Mouse (Mus musculus) forebrain, embryonic 12.5 days (tissue): Measurements from ENCODE around the gene Cisd3. TPM values are rescaled to one million over a fixed set of nuclear protein-coding genes. Genes with fewer than 3 reads are reported as not detected.
A peak's percentile ranks its signal among the peaks of the same experiment; 100 is the strongest.

Experiments used
- ATAC-seq: fragments of 200-750 bp; cut with Nextera tagmentation; 2 replicates; pipeline ENCODE4 v1.8.0; 2017; ENCODE audit warnings: moderate TSS enrichment; ENCODE audit not compliant: low FRiP score
- H3K27ac ChIP-seq: fragments of 300-500 bp; sonication (generic); 2 replicates; pipeline ENCODE4 v1.5.1; 2016; ENCODE audit warnings: mild to moderate bottlenecking
- H3K27me3 ChIP-seq: fragments of 300-500 bp; sonication (generic); 2 replicates; pipeline ENCODE4 v1.6.1; 2016; ENCODE audit warnings: mild to moderate bottlenecking
- H3K36me3 ChIP-seq: fragments of 300-500 bp; sonication (generic); replicated peaks from 2 replicates; pipeline ENCODE4 v1.6.1; 2016; ENCODE audit warnings: mild to moderate bottlenecking
- H3K4me1 ChIP-seq: fragments of 300-500 bp; sonication (generic); 2 replicates; pipeline ENCODE4 v1.6.1; 2016
- H3K4me2 ChIP-seq: fragments of 300-500 bp; sonication (generic); 2 replicates; pipeline ENCODE4 v1.6.1; 2016; ENCODE audit warnings: mild to moderate bottlenecking, moderate library complexity
- H3K4me3 ChIP-seq: fragments of 300-500 bp; sonication (generic); replicated peaks from 2 replicates; pipeline ENCODE4 v1.5.1; 2016; ENCODE audit warnings: mild to moderate bottlenecking
- H3K9ac ChIP-seq: fragments of 300-500 bp; sonication (generic); 2 replicates; pipeline ENCODE4 v1.6.1; 2016; ENCODE audit warnings: mild to moderate bottlenecking
- H3K9me3 ChIP-seq: fragments of 300-500 bp; sonication (generic); 2 replicates; pipeline ENCODE4 v1.6.1; 2016
- WGBS: fragments of 180-500 bp; shearing (Covaris S2); methylation state at CpG from one replicate; pipeline ENCODE4 v1.1.7; 2016; 5-methylcytosine and 5-hydroxymethylcytosine counted together
- polyA plus RNA-seq: library from polyadenylated mRNA; unstranded; fragments of >200 nt; fragmentation: Nextera tagmentation; extraction: Ambion mirVana; gene quantifications from 2 replicates; pipeline ENCODE4 v1.2.1, GENCODE M21; 2016

Cisd3 gene
- polyA plus RNA-seq, 1 experiment from 2014 or later = 14.9 TPM

- no peaks in the 10 kb centered on the region for H3K9me3 ChIP-seq
- peaks cover 23% of the 10 kb centered on the region for H3K27me3 ChIP-seq
- H3K4me1 ChIP-seq = peaks cover 59% of the 10 kb centered on the region
- H3K9ac ChIP-seq = peak overlapping the region; percentile 94; the same call in 1 of the 2 replicates
- ATAC-seq = no peak
- H3K36me3 ChIP-seq = peaks cover 42% of the 10 kb centered on the region
- peak overlapping the region; percentile 95 for H3K4me3 ChIP-seq
- peak overlapping the region; percentile 90; the same call in 1 of the 2 replicates for H3K27ac ChIP-seq
- H3K4me2 ChIP-seq = peak overlapping the region; percentile 89
- 28% methylated on average over 6 of the region's 6 CpGs for WGBS
Measured at GRCm38 (mm10) chr11:97664771-97665240, 20.8 kb upstream of the Cisd3 start.

- Histone ChIP-seq H3K9ac (no peak overlapping the region), H3K4me1 (peaks cover 63% of the 10 kb centered on the region), H3K4me2 (0 out of 2 replicates have a peak overlapping the region, but pooled peaks have one; percentile 89), H3K9me3 (no peaks in the 10 kb centered on the region), H3K27ac (no peak overlapping the region), H3K36me3 (peaks cover 48% of the 10 kb centered on the region), H3K4me3 (peak overlapping the region; percentile 95; the same call in 1 of the 2 replicates), H3K27me3 (peaks cover 23% of the 10 kb centered on the region)
- WGBS = 90% methylated on average over 13 of the region's 13 CpGs
- no peak for ATAC-seq
Measured at GRCm38 (mm10) chr11:97665431-97665830, 20.2 kb upstream of the Cisd3 start.

GRCm38 (mm10) chr11:97666221-97666620 is 19.4 kb upstream of the Cisd3 start:
- peaks cover 15% of the 10 kb centered on the region for H3K27me3 ChIP-seq
- H3K4me2 ChIP-seq = no peak overlapping the region
- 90% methylated on average over 7 of the region's 7 CpGs for WGBS
- H3K4me1 ChIP-seq = peaks cover 56% of the 10 kb centered on the region
- H3K9ac ChIP-seq = no peak overlapping the region
- ATAC-seq = no peak
- no peaks in the 10 kb centered on the region for H3K9me3 ChIP-seq
- peaks cover 56% of the 10 kb centered on the region for H3K36me3 ChIP-seq
- no peak overlapping the region for H3K27ac ChIP-seq
- no peak overlapping the region for H3K4me3 ChIP-seq

GRCm38 (mm10) chr11:97666794-97667193 is 18.8 kb upstream of the Cisd3 start:
- H3K9ac ChIP-seq = no peak overlapping the region
- H3K27ac ChIP-seq = no peak overlapping the region
- peaks cover 62% of the 10 kb centered on the region for H3K36me3 ChIP-seq
- no peaks in the 10 kb centered on the region for H3K9me3 ChIP-seq
- peaks cover 50% of the 10 kb centered on the region for H3K4me1 ChIP-seq
- no peak overlapping the region for H3K4me3 ChIP-seq
- peaks cover 9% of the 10 kb centered on the region for H3K27me3 ChIP-seq
- no peak for ATAC-seq
- WGBS = 92% methylated on average over 15 of the region's 15 CpGs
- no peak overlapping the region for H3K4me2 ChIP-seq

- no peak overlapping the region for H3K27ac ChIP-seq
- no peak overlapping the region for H3K4me3 ChIP-seq
- H3K27me3 ChIP-seq = no peaks in the 10 kb centered on the region
- peaks cover 75% of the 10 kb centered on the region for H3K36me3 ChIP-seq
- no peaks in the 10 kb centered on the region for H3K9me3 ChIP-seq
- no peak overlapping the region for H3K9ac ChIP-seq
- 91% methylated on average over 7 of the region's 7 CpGs for WGBS
- no peak overlapping the region for H3K4me2 ChIP-seq
- ATAC-seq = no peak
- H3K4me1 ChIP-seq = peaks cover 40% of the 10 kb centered on the region
Measured at GRCm38 (mm10) chr11:97668160-97668559, 17.5 kb upstream of the Cisd3 start.

GRCm38 (mm10) chr11:97669268-97669667 is 16.4 kb upstream of the Cisd3 start:
- H3K4me1 ChIP-seq = peaks cover 36% of the 10 kb centered on the region
- no peak overlapping the region for H3K4me3 ChIP-seq
- peak overlapping the region; percentile 33; the same call in 1 of the 2 replicates for H3K9ac ChIP-seq
- WGBS = 53% methylated on average over 15 of the region's 15 CpGs
- ATAC-seq = no peak
- H3K9me3 ChIP-seq = no peaks in the 10 kb centered on the region
- H3K4me2 ChIP-seq = no peak overlapping the region
- peak overlapping the region; percentile 65 for H3K27ac ChIP-seq
- H3K36me3 ChIP-seq = peaks cover 86% of the 10 kb centered on the region
- no peaks in the 10 kb centered on the region for H3K27me3 ChIP-seq

- H3K4me1 ChIP-seq = peaks cover 31% of the 10 kb centered on the region
- no peaks in the 10 kb centered on the region for H3K27me3 ChIP-seq
- peak overlapping the region; percentile 22; the same call in 1 of the 2 replicates for H3K9ac ChIP-seq
- ATAC-seq = peak; percentile 33; the same call in 1 of the 2 replicates
- no peaks in the 10 kb centered on the region for H3K9me3 ChIP-seq
- H3K4me3 ChIP-seq = no peak overlapping the region
- H3K4me2 ChIP-seq = no peak overlapping the region
- H3K27ac ChIP-seq = peak overlapping the region; percentile 65; the same call in 1 of the 2 replicates
- H3K36me3 ChIP-seq = peaks cover 91% of the 10 kb centered on the region
- WGBS = 29% methylated on average over 5 of the region's 6 CpGs
Measured at GRCm38 (mm10) chr11:97669829-97670228, 15.8 kb upstream of the Cisd3 start.

GRCm38 (mm10) chr11:97670234-97671176 is 15.1 kb upstream of the Cisd3 start:
- H3K27me3 ChIP-seq = no peaks in the 10 kb centered on the region
- peak overlapping the region; percentile 65 for H3K27ac ChIP-seq
- no peak overlapping the region for H3K4me3 ChIP-seq
- peaks cover 95% of the 10 kb centered on the region for H3K36me3 ChIP-seq
- H3K4me1 ChIP-seq = peaks cover 26% of the 10 kb centered on the region
- H3K9ac ChIP-seq = peak overlapping the region; percentile 22; the same call in 1 of the 2 replicates
- 60% methylated on average over 13 of the region's 13 CpGs for WGBS
- no peak overlapping the region for H3K4me2 ChIP-seq
- ATAC-seq = no peak
- H3K9me3 ChIP-seq = no peaks in the 10 kb centered on the region

GRCm38 (mm10) chr11:97671177-97671527 is 14.5 kb upstream of the Cisd3 start:
- ATAC-seq = no peak
- WGBS = 31% methylated on average over 2 of the region's 2 CpGs
- H3K4me1 ChIP-seq = peaks cover 29% of the 10 kb centered on the region

GRCm38 (mm10) chr11:97673148-97673547 is 12.5 kb upstream of the Cisd3 start:
- Histone ChIP-seq H3K4me3 (no peak overlapping the region), H3K4me1 (peaks cover 49% of the 10 kb centered on the region), H3K36me3 (peaks cover 92% of the 10 kb centered on the region), H3K4me2 (no peak overlapping the region), H3K27me3 (no peaks in the 10 kb centered on the region), H3K9me3 (no peaks in the 10 kb centered on the region), H3K27ac (no peak overlapping the region), H3K9ac (no peak overlapping the region)
- ATAC-seq = no peak
- WGBS = 78% methylated on average over 11 of the region's 11 CpGs

More at GRCm38 (mm10) chr11:97671177-97671527, 14.5 kb upstream of the Cisd3 start:
- H3K4me2 ChIP-seq = no peak overlapping the region
- no peak overlapping the region for H3K4me3 ChIP-seq
- H3K27me3 ChIP-seq = no peaks in the 10 kb centered on the region
- no peak overlapping the region for H3K9ac ChIP-seq
- no peak overlapping the region for H3K27ac ChIP-seq
- H3K36me3 ChIP-seq = peaks cover 94% of the 10 kb centered on the region
- H3K9me3 ChIP-seq = no peaks in the 10 kb centered on the region

GRCm38 (mm10) chr11:97676050-97676754 is 9.4 kb upstream of the Cisd3 start:
- peaks cover 92% of the 10 kb centered on the region for H3K36me3 ChIP-seq
- 81% methylated on average over 15 of the region's 15 CpGs for WGBS
- 0 out of 2 replicates have a peak overlapping the region, but pooled peaks have one; percentile 1 for H3K9ac ChIP-seq
- H3K4me3 ChIP-seq = no peak overlapping the region
- no peak for ATAC-seq
- no peaks in the 10 kb centered on the region for H3K27me3 ChIP-seq
- peaks cover 30% of the 10 kb centered on the region for H3K4me1 ChIP-seq
- H3K9me3 ChIP-seq = no peaks in the 10 kb centered on the region
- H3K27ac ChIP-seq = no peak overlapping the region
- H3K4me2 ChIP-seq = no peak overlapping the region

GRCm38 (mm10) chr11:97677381-97677780 is 8.2 kb upstream of the Cisd3 start:
- H3K36me3 ChIP-seq = peaks cover 92% of the 10 kb centered on the region
- H3K27me3 ChIP-seq = no peaks in the 10 kb centered on the region
- peak overlapping the region; percentile 43 for H3K27ac ChIP-seq
- no peak overlapping the region for H3K4me3 ChIP-seq
- H3K9ac ChIP-seq = 0 out of 2 replicates have a peak overlapping the region, but pooled peaks have one; percentile 1
- H3K9me3 ChIP-seq = no peaks in the 10 kb centered on the region
- 20% methylated on average over 15 of the region's 15 CpGs for WGBS
- peaks cover 30% of the 10 kb centered on the region for H3K4me1 ChIP-seq
- no peak overlapping the region for H3K4me2 ChIP-seq
- no peak for ATAC-seq
